ENCODE assay signal across 10 mouse cellular contexts in genomic region chr12:107186361-107186760, GRCm38 (mm10).
"Had no signal": no experiment of that assay in that cellular context is flagged by ENCODE, and none has a peak within 500 bp of the region (broad histone marks: within the 10 kb centered on the region; RNA-seq: fewer than 3 reads in every experiment).

No protein-coding gene starts in this region.

- ATAC-seq: hindbrain, postnatal 0 days; liver, embryonic 12.5 days; midbrain, embryonic 15.5 days had no signal

- DNase-seq: kidney, adult 11 months; kidney, adult 9 months; kidney, postnatal 36 days; lung, embryonic 14.5 days; lung, postnatal 10 days; thymus, adult 2 months; thymus, postnatal 25 days had no signal
